Mouse (Mus musculus): ENCODE data around the gene Olfr1502. TPM values are rescaled to one million over a fixed set of nuclear protein-coding genes. Genes with fewer than 3 reads are reported as not detected.
"Not testable (repeated sequence)": the region's sequence is repeated elsewhere in the genome, so short reads cannot be mapped to it uniquely, and the experiment has no call there.

The Olfr1502 gene
- not detected in 2 replicates for polyA plus RNA-seq (2015; fragmentation: Nextera tagmentation; extraction: Ambion mirVana)

- Histone ChIP-seq H3K4me3 (no peak within 1 kb of the TSS), H3K4me2 (no peak within 1 kb of the TSS), H3K36me3 (no peaks in the 10 kb centered on the region)
These were observed at the start of gene Olfr1502 for GRCm38 (mm10) chr19:13861495-13861894. Olfr1502 (plus strand) TSS chr19:13861795.

GRCm38 (mm10) chr19:13812823-13813222, 48.8 kb upstream of the Olfr1502 start:
- H3K4me1 ChIP-seq (replicated peaks) = no peaks in the 10 kb centered on the region
- no peak for ATAC-seq (ENCODE audit: low FRiP score, low read depth)
- WGBS = 66% methylated on average over 2 of the region's 2 CpGs

More at GRCm38 (mm10) chr19:13861495-13861894, at the start of gene Olfr1502:
- no peak for ATAC-seq (ENCODE audit: low FRiP score, low read depth)
- 88% methylated on average over 1 of the region's 1 CpGs for WGBS
- Histone ChIP-seq H3K27ac (replicated peaks) (no peak within 1 kb of the TSS), H3K27me3 (no peaks in the 10 kb centered on the region), H3K9me3 (no peaks in the 10 kb centered on the region), H3K4me1 (replicated peaks) (no peaks in the 10 kb centered on the region), H3K9ac (no peak within 1 kb of the TSS)

DNA sequence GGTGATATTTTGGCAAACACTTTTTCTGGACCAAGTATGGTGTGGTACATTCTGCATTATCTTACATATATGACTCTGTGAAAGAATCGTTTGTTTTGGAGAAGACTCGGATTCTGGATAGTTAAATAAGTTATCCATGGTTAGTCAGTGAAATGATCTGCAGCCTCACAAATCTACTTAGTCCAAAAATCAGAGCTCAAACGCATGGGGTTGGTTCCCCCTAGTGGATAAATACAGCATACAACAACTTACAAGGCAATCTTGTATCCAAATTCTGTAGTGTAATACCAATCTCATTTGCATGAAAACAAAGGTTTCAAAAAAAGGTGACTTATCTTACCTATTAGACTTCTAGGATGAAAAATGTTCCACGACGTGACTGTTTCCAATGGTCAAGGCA, 42.8 kb upstream of the Olfr1502 start:
- no peaks in the 10 kb centered on the region for H3K36me3 ChIP-seq
- no peak overlapping the region for H3K9ac ChIP-seq
- H3K27ac ChIP-seq (replicated peaks) = no peak overlapping the region
- no peak overlapping the region for H3K4me2 ChIP-seq
- no peak for ATAC-seq (ENCODE audit: low FRiP score, low read depth)
- no peaks in the 10 kb centered on the region for H3K4me1 ChIP-seq (replicated peaks)
- no peaks in the 10 kb centered on the region for H3K27me3 ChIP-seq
- no peak overlapping the region for H3K4me3 ChIP-seq
- no peaks in the 10 kb centered on the region for H3K9me3 ChIP-seq
- WGBS = 35% methylated on average over 5 of the region's 5 CpGs

More at GRCm38 (mm10) chr19:13812823-13813222, 48.8 kb upstream of the Olfr1502 start:
- Histone ChIP-seq H3K4me3 (no peak overlapping the region), H3K4me2 (no peak overlapping the region), H3K9me3 (no peaks in the 10 kb centered on the region), H3K9ac (no peak overlapping the region), H3K36me3 (no peaks in the 10 kb centered on the region), H3K27ac (replicated peaks) (no peak overlapping the region), H3K27me3 (no peaks in the 10 kb centered on the region)

- H3K4me3 ChIP-seq = no peak within 1 kb of the TSS
- no peak for ATAC-seq (ENCODE audit: low FRiP score, low read depth)
These were observed 42.2 kb upstream of the Olfr1502 start, which contains the start of gene Olfr1499 for GRCm38 (mm10) chr19:13819347-13819746. Olfr1499 (minus strand) TSS chr19:13819447.

GRCm38 (mm10) chr19:13820847-13821246, 40.7 kb upstream of the Olfr1502 start:
- H3K9ac ChIP-seq = no peak overlapping the region
- no peaks in the 10 kb centered on the region for H3K27me3 ChIP-seq
- no peaks in the 10 kb centered on the region for H3K4me1 ChIP-seq (replicated peaks)
- H3K9me3 ChIP-seq = no peaks in the 10 kb centered on the region
- no peak overlapping the region for H3K4me3 ChIP-seq
- no peak overlapping the region for H3K4me2 ChIP-seq
- no peak overlapping the region for H3K27ac ChIP-seq (replicated peaks)
- WGBS = 71% methylated on average over 5 of the region's 5 CpGs
- H3K36me3 ChIP-seq = no peaks in the 10 kb centered on the region
- ATAC-seq (ENCODE audit: low FRiP score, low read depth) = no peak

More at GRCm38 (mm10) chr19:13819347-13819746, 42.2 kb upstream of the Olfr1502 start, which contains the start of gene Olfr1499:
- Histone ChIP-seq H3K27me3 (no peaks in the 10 kb centered on the region), H3K27ac (replicated peaks) (no peak within 1 kb of the TSS), H3K9ac (no peak within 1 kb of the TSS), H3K4me2 (no peak within 1 kb of the TSS), H3K9me3 (no peaks in the 10 kb centered on the region), H3K4me1 (replicated peaks) (no peaks in the 10 kb centered on the region), H3K36me3 (no peaks in the 10 kb centered on the region)

- Histone ChIP-seq H3K4me2 (no peak overlapping the region), H3K4me1 (replicated peaks) (no peaks in the 10 kb centered on the region), H3K9ac (no peak overlapping the region), H3K9me3 (no peaks in the 10 kb centered on the region), H3K27me3 (no peaks in the 10 kb centered on the region), H3K4me3 (no peak overlapping the region), H3K27ac (replicated peaks) (no peak overlapping the region), H3K36me3 (no peaks in the 10 kb centered on the region)
- WGBS = 80% methylated on average over 3 of the region's 3 CpGs
- ATAC-seq (ENCODE audit: low FRiP score, low read depth) = no peak
These were observed 33.1 kb upstream of the Olfr1502 start for GRCm38 (mm10) chr19:13828447-13828846.

DNA sequence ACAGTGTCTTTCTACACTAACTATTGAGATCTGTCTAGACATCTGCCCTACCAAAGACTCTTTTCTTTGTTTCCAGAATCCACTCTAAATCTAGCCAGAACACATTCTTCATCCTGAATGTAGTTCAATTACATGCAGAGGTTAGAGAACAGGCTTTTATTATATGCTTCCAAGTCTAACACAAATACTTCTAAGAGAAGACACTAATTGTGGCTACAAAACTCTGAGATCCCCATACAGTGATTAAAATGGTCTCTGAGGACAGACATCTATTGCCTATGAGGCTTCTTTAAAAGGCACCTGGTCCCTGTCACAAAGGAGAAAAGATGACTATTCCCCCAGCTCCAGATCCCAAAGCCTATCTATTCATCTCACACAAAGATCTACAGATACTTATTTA, 31.2 kb upstream of the Olfr1502 start, which contains the start of gene Olfr1500:
TSS of gene Olfr1500 (minus strand) at position 101 of the 400 bp plus-strand sequence.
- Histone ChIP-seq H3K27me3 (no peaks in the 10 kb centered on the region), H3K4me2 (no peak within 1 kb of the TSS), H3K27ac (replicated peaks) (no peak within 1 kb of the TSS), H3K9me3 (no peaks in the 10 kb centered on the region), H3K9ac (no peak within 1 kb of the TSS), H3K4me3 (no peak within 1 kb of the TSS), H3K36me3 (no peaks in the 10 kb centered on the region), H3K4me1 (replicated peaks) (no peaks in the 10 kb centered on the region)
- no peak for ATAC-seq (ENCODE audit: low FRiP score, low read depth)

DNA sequence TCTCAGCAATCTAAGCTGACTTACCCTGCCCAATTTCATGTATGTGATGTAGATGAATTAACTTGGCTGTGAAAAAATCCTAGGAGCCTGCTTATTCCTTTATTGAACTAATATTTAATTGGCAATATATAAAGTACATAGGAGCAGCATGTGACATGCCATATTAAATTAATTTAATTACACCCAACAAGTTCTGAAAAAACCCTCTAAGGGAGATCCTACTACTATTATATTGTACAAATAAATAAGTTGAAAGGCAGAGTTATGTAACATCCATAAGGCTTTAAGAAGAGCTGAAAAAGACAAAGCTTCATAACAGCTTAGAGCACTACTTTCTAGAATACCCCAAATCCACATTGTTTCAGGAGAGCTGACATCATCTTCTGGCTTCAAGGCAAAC, 11.0 kb upstream of the Olfr1502 start, which contains the start of gene Olfr1501:
TSS of gene Olfr1501 (minus strand) at position 101 of the 400 bp plus-strand sequence.
- H3K4me3 ChIP-seq; H3K9ac ChIP-seq; H3K4me1 ChIP-seq (replicated peaks); H3K4me2 ChIP-seq; ATAC-seq (ENCODE audit: low FRiP score, low read depth); H3K27ac ChIP-seq (replicated peaks); H3K27me3 ChIP-seq; H3K9me3 ChIP-seq; H3K36me3 ChIP-seq: not testable (repeated sequence)

DNA sequence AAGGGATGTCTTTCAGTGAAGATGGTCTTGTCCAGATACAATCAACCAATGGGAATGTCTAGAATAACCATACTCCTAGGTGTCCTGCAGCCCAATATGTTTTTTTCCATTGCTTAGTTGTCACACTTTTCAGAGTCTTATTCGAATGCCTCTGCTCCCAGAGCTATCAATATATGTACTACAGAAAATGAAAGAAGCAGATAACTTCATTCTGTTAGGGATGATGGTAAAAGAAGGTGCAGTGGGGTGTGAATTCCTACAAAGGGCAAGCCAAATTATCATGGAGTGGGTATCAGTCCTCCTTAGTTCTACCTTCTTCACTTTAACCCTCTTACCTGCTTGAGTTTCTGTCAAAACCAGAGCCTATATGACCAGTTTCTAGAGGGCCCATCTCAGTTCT, 36.2 kb downstream of the Olfr1502 start, which contains the start of gene Olfr1504:
TSS of gene Olfr1504 (minus strand) at position 101 of the 400 bp plus-strand sequence.
- 72% methylated on average over 1 of the region's 1 CpGs for WGBS
- no peaks in the 10 kb centered on the region for H3K4me1 ChIP-seq (replicated peaks)

More for the DNA sequence above, 36.2 kb downstream of the Olfr1502 start, which contains the start of gene Olfr1504:
- H3K9me3 ChIP-seq = no peaks in the 10 kb centered on the region
- no peak within 1 kb of the TSS for H3K4me3 ChIP-seq
- no peaks in the 10 kb centered on the region for H3K36me3 ChIP-seq
- H3K4me2 ChIP-seq = no peak within 1 kb of the TSS
- H3K9ac ChIP-seq = no peak within 1 kb of the TSS
- H3K27me3 ChIP-seq = no peaks in the 10 kb centered on the region
- H3K27ac ChIP-seq (replicated peaks) = no peak within 1 kb of the TSS
- no peak for ATAC-seq (ENCODE audit: low FRiP score, low read depth)

Other genes with a start within 250 kb of the Olfr1502 start
- gene Olfr1487, start 244.4 kb upstream of the Olfr1502 start, polyA plus RNA-seq (2015; fragmentation: Nextera tagmentation; extraction: Ambion mirVana) = not detected in 2 replicates
- gene Olfr1489, start 230.2 kb upstream of the Olfr1502 start, polyA plus RNA-seq (2015; fragmentation: Nextera tagmentation; extraction: Ambion mirVana) = not detected in 2 replicates
- not detected in 2 replicates for gene Olfr1490, start 210.7 kb upstream of the Olfr1502 start, polyA plus RNA-seq (2015; fragmentation: Nextera tagmentation; extraction: Ambion mirVana)
- gene Olfr1491, start 164.5 kb upstream of the Olfr1502 start, polyA plus RNA-seq (2015; fragmentation: Nextera tagmentation; extraction: Ambion mirVana) = not detected in 2 replicates
- gene Olfr1493-ps1, start 138.5 kb upstream of the Olfr1502 start, polyA plus RNA-seq (2015; fragmentation: Nextera tagmentation; extraction: Ambion mirVana) = not detected in 2 replicates
- not detected in 2 replicates for gene Olfr1494, start 122.1 kb upstream of the Olfr1502 start, polyA plus RNA-seq (2015; fragmentation: Nextera tagmentation; extraction: Ambion mirVana)
- gene Olfr1495, start 97.2 kb upstream of the Olfr1502 start, polyA plus RNA-seq (2015; fragmentation: Nextera tagmentation; extraction: Ambion mirVana) = not detected in 2 replicates
- not detected in 2 replicates for gene Olfr1496, start 83.9 kb upstream of the Olfr1502 start, polyA plus RNA-seq (2015; fragmentation: Nextera tagmentation; extraction: Ambion mirVana)
- gene Olfr1497, start 63.6 kb upstream of the Olfr1502 start, polyA plus RNA-seq (2015; fragmentation: Nextera tagmentation; extraction: Ambion mirVana) = not detected in 2 replicates
- gene Olfr1499, start 42.3 kb upstream of the Olfr1502 start, polyA plus RNA-seq (2015; fragmentation: Nextera tagmentation; extraction: Ambion mirVana) = not detected in 2 replicates
- not detected in 2 replicates for gene Olfr1500, start 31.3 kb upstream of the Olfr1502 start, polyA plus RNA-seq (2015; fragmentation: Nextera tagmentation; extraction: Ambion mirVana)
- gene Olfr1501, start 11.1 kb upstream of the Olfr1502 start, polyA plus RNA-seq (2015; fragmentation: Nextera tagmentation; extraction: Ambion mirVana) = not detected in 2 replicates
- gene Olfr1504, start 36.1 kb downstream of the Olfr1502 start, polyA plus RNA-seq (2015; fragmentation: Nextera tagmentation; extraction: Ambion mirVana) = not detected in 2 replicates
- gene Olfr1505, start 51.7 kb downstream of the Olfr1502 start, polyA plus RNA-seq (2015; fragmentation: Nextera tagmentation; extraction: Ambion mirVana) = not detected in 2 replicates

Measured in hindbrain, embryonic 15.5 days (tissue).